Mouse (Mus musculus) olfactory bulb, adult 2 months (tissue): ENCODE results near the gene Rpl23a. TPM values are rescaled to one million over a fixed set of nuclear protein-coding genes. Genes with fewer than 3 reads are reported as not detected.

Experiments used
- H3K27ac ChIP-seq: fragments of 200-500 bp; 2 replicates; pipeline ENCODE4 v1.5.1; 2012; ENCODE audit warnings: low read depth, low read length; ENCODE audit not compliant: insufficient read depth
- H3K4me1 ChIP-seq: fragments of 200-500 bp; 2 replicates; pipeline ENCODE4 v1.6.1; 2012; ENCODE audit warnings: low read length; ENCODE audit not compliant: control insufficient read depth, insufficient read depth
- H3K4me3 ChIP-seq: fragments of 200-500 bp; 2 replicates; pipeline ENCODE4 v1.5.1; 2012; ENCODE audit warnings: mild to moderate bottlenecking, low read depth, low read length, moderate library complexity; ENCODE audit not compliant: insufficient read depth
- CTCF ChIP-seq: fragments of 200-500 bp; IDR thresholded peaks from 2 replicates; pipeline ENCODE4 v1.5.1; 2012; ENCODE audit warnings: low read depth, mild to moderate bottlenecking, low read length, moderate library complexity; ENCODE audit not compliant: insufficient read depth
- POLR2A ChIP-seq: fragments of 200-500 bp; IDR thresholded peaks from 2 replicates; pipeline ENCODE4 v1.6.1; 2012; ENCODE audit warnings: mild to moderate bottlenecking, low read depth, low read length, moderate library complexity; ENCODE audit not compliant: insufficient read depth
- WGBS: fragments of 180-500 bp; shearing (Covaris S2); methylation state at CpG from one replicate; pipeline ENCODE4 v1.1.7; 2018; 5-methylcytosine and 5-hydroxymethylcytosine counted together
- polyA plus RNA-seq: library from polyadenylated mRNA; stranded (reverse); fragments of >200 nt; gene quantifications from 2 replicates; pipeline ENCODE4 v1.2.4, GENCODE M21; 2012; ENCODE audit warnings: low replicate concordance; ENCODE audit not compliant: missing spikeins, insufficient read depth, insufficient read length

Rpl23a gene
- polyA plus RNA-seq, 1 experiment, result not detected

- 1% methylated on average over 68 of the region's 84 CpGs for WGBS
- peaks cover 24% of the 10 kb centered on the region for H3K4me1 ChIP-seq
- H3K4me3 ChIP-seq, result peak overlapping the region; percentile 58
- TF ChIP-seq CTCF (peak; percentile 92), POLR2A (no peak)
- peak overlapping the region; percentile 50; the same call in 1 of the 2 replicates for H3K27ac ChIP-seq
Measured at GRCm38 (mm10) chr11:78177903-78178858, 5.2 kb downstream of the Rpl23a start.

- Histone ChIP-seq H3K4me3 (peak overlapping the region; percentile 6; the same call in 1 of the 2 replicates), H3K27ac (no peak overlapping the region), H3K4me1 (peaks cover 24% of the 10 kb centered on the region)
- WGBS, result 4% methylated on average over 10 of the region's 10 CpGs
- TF ChIP-seq CTCF (no peak), POLR2A (no peak)
Measured at GRCm38 (mm10) chr11:78177437-78177836, 5.9 kb downstream of the Rpl23a start.

- H3K4me3 ChIP-seq, result peak overlapping the region; percentile 82
- H3K27ac ChIP-seq, result no peak overlapping the region
- H3K4me1 ChIP-seq, result peaks cover 24% of the 10 kb centered on the region
- WGBS, result 2% methylated on average over 23 of the region's 23 CpGs
- TF ChIP-seq CTCF (no peak), POLR2A (no peak)
Measured at GRCm38 (mm10) chr11:78176905-78177331, 6.5 kb downstream of the Rpl23a start.

GRCm38 (mm10) chr11:78176402-78176862 is 7.0 kb downstream of the Rpl23a start, which contains the start of the genes Nek8 and Tlcd1:
Gene Nek8 (minus strand): TSS chr11:78176675.
Gene Tlcd1 (plus strand): TSS chr11:78176711.
- TF ChIP-seq CTCF, result no peak
- TF ChIP-seq POLR2A, result no peak
- H3K27ac ChIP-seq, result no peak within 1 kb of the TSS
- peak within 1 kb of the TSS; percentile 82 for H3K4me3 ChIP-seq
- WGBS, result under 1% methylated on average over 32 of the region's 32 CpGs
- H3K4me1 ChIP-seq, result peaks cover 24% of the 10 kb centered on the region

GRCm38 (mm10) chr11:78175771-78176401 is 7.5 kb downstream of the Rpl23a start:
- Histone ChIP-seq H3K4me3 (peak overlapping the region; percentile 82), H3K27ac (no peak overlapping the region), H3K4me1 (peaks cover 24% of the 10 kb centered on the region)
- TF ChIP-seq CTCF (no peak), POLR2A (no peak)
- WGBS, result 6% methylated on average over 10 of the region's 10 CpGs

DNA sequence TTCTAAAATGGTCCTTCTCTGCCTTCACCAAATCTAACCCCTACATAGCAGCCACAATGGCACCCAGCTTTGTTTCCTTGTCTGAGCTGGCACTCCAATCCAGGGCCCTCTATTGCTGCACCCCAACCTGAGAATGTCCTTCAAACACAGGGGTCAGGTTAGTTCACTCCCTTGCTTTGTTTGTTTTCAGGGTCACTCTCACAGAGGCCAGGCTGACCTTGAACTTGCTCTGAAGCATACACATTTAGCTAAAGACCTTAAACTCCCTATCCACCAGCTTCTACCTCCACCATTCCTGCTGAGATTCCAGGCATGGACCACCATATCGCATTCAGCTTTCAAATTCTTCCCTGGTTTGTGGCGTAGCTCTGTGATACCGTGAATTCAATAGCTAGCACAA is 8.9 kb downstream of the Rpl23a start:
- 94% methylated on average over 3 of the region's 3 CpGs for WGBS
- Histone ChIP-seq H3K4me1 (peaks cover 24% of the 10 kb centered on the region), H3K4me3 (no peak overlapping the region), H3K27ac (no peak overlapping the region)
- TF ChIP-seq CTCF, result no peak
- no peak for TF ChIP-seq POLR2A

- TF ChIP-seq CTCF (no peak), POLR2A (no peak)
- 89% methylated on average over 19 of the region's 19 CpGs for WGBS
- no peak overlapping the region for H3K27ac ChIP-seq
- H3K4me1 ChIP-seq, result peaks cover 12% of the 10 kb centered on the region
- H3K4me3 ChIP-seq, result no peak overlapping the region
Measured at GRCm38 (mm10) chr11:78172748-78173383, 10.5 kb downstream of the Rpl23a start.

DNA sequence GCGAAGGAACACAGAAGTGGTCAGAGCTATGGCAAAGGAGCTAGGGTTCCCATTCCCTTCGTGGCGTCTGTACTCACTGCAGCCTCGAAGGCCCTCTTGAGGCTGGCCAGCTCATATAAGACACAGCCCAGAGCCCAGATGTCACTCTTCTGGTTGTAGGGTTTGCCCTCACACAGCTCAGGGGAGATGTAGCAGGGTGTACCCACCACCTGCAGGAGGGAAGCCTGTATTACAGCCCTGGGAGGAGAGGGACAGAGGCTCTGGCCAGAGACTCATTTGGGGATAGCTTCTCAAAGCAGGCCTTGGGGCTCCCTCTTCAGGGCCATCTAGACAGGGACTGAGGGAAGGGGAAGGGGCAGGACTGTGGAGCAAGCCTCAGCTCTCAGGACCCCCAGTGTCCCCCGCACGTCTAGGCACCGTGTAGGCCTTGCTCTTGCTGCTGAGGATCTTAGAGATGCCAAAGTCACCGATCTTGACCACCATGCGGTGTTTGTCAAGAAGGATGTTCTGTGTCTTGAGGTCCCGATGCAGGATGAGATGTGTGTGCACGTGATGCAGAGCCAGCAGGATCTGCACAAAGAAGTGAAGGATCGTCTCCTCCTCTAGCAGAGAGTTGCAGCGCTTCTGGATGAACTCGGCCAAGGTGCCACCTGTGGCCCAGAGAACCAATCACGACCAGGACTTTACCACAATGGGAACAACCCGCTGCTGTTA is 11.2 kb downstream of the Rpl23a start:
- TF ChIP-seq POLR2A, result no peak
- no peak for TF ChIP-seq CTCF
- WGBS, result 85% methylated on average over 16 of the region's 16 CpGs

More for the DNA sequence above, 11.2 kb downstream of the Rpl23a start:
- Histone ChIP-seq H3K4me3 (no peak overlapping the region), H3K27ac (no peak overlapping the region), H3K4me1 (peaks cover 7% of the 10 kb centered on the region; the same call in 1 of the 2 replicates)
